Mouse (Mus musculus): ENCODE data around the gene Fzd10. TPM values are rescaled to one million over a fixed set of nuclear protein-coding genes. Genes with fewer than 3 reads are reported as not detected.

The Fzd10 gene
- polyA plus RNA-seq, 1 experiment: 6.9 TPM

DNA sequence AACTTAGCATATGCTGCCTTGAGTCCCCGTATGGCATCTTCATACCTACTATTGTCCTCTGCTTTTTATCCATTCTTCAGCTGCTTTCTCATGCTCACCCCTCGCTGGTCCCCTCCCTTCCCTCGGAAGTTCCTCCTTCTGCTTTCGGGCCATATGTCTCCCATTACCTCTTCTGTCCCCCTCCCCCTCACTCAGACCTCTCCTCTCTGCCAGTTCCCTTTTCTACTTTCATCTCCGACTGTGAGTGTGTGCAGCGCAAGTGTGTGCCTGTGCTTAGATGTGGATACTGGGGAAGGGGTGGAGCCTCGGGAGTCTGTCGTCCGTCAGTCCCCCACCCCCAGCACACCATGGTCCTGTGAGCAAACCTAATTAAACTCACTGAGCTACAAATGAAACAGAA lies 17.0 kb downstream of the Fzd10 start:
- no peak for DNase-seq
- no peak overlapping the region for H3K4me3 ChIP-seq (ENCODE audit: control insufficient read depth, insufficient read depth, low read length)
- H3K27me3 ChIP-seq (ENCODE audit: control insufficient read depth, insufficient read depth, low read length): no peaks in the 10 kb centered on the region
- no peak for TF ChIP-seq POLR2A (IDR thresholded peaks at IDR 0.05; ENCODE audit: control insufficient read depth, extremely low read depth, insufficient read depth, low read length, poor library complexity)
- no peak for TF ChIP-seq CTCF (IDR thresholded peaks at IDR 0.05; ENCODE audit: borderline replicate concordance, control insufficient read depth, extremely low read depth, insufficient read depth, low read length, poor library complexity)
- H3K4me1 ChIP-seq (replicated peaks; ENCODE audit: control insufficient read depth, insufficient read depth, low read length): peaks cover 11% of the 10 kb centered on the region
- H3K27ac ChIP-seq (ENCODE audit: control insufficient read depth, insufficient read depth, low read length): no peak overlapping the region
- 1% methylated on average over 9 of the region's 9 CpGs for WGBS
- H3K36me3 ChIP-seq (ENCODE audit: control insufficient read depth, insufficient read depth, low read length): no peaks in the 10 kb centered on the region

DNA sequence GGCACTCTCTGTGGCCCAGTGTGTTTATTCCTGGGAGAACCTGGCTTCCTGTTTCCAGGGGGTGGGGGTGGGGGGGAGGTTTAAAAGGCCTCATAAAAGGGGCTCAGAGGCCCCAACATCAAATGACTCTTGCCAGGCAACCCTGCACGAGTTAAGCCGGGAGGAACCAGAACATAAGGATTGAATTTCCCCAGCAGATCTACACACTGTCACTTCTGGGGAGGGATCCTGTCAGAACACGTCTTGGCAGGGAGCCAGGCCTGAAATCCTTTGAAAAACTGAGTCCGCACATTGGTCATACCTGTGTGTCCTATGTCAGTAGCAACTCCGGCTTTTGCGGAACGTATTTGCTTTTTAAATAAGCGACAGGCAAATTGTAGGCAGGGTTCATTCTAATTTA lies 19.3 kb downstream of the Fzd10 start:
- TF ChIP-seq CTCF (IDR thresholded peaks at IDR 0.05; ENCODE audit: borderline replicate concordance, control insufficient read depth, extremely low read depth, insufficient read depth, low read length, poor library complexity) (no peak), POLR2A (IDR thresholded peaks at IDR 0.05; ENCODE audit: control insufficient read depth, extremely low read depth, insufficient read depth, low read length, poor library complexity) (no peak)
- no peak for DNase-seq
- H3K4me1 ChIP-seq (replicated peaks; ENCODE audit: control insufficient read depth, insufficient read depth, low read length): peaks cover 11% of the 10 kb centered on the region
- H3K27me3 ChIP-seq (ENCODE audit: control insufficient read depth, insufficient read depth, low read length): no peaks in the 10 kb centered on the region
- no peak overlapping the region for H3K27ac ChIP-seq (ENCODE audit: control insufficient read depth, insufficient read depth, low read length)
- no peaks in the 10 kb centered on the region for H3K36me3 ChIP-seq (ENCODE audit: control insufficient read depth, insufficient read depth, low read length)
- WGBS: 80% methylated on average over 8 of the region's 8 CpGs
- H3K4me3 ChIP-seq (ENCODE audit: control insufficient read depth, insufficient read depth, low read length): no peak overlapping the region

DNA sequence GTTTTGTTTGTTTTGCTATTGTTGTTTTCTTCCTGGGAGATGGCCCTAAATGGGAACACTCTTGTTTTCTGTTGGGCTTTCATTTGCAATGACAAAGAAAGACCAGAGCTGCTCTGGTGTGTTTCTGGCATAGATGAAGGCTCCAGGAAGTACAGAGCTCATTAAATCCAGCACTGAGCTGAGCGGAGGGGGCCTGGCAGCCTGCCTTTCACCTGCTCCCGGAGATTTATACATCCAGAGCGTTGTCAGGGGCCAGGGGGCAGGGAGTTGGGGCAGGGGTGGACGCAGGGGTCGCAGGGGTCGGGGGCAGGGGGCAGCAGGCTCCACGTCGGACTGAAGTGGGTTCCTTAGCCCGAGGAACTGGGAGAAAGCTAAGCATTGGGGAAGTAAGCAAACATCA lies 19.8 kb downstream of the Fzd10 start:
- H3K4me3 ChIP-seq (ENCODE audit: control insufficient read depth, insufficient read depth, low read length): no peak overlapping the region
- 37% methylated on average over 9 of the region's 9 CpGs for WGBS
- no peaks in the 10 kb centered on the region for H3K36me3 ChIP-seq (ENCODE audit: control insufficient read depth, insufficient read depth, low read length)
- H3K4me1 ChIP-seq (replicated peaks; ENCODE audit: control insufficient read depth, insufficient read depth, low read length): peaks cover 11% of the 10 kb centered on the region
- DNase-seq: no peak
- TF ChIP-seq POLR2A (IDR thresholded peaks at IDR 0.05; ENCODE audit: control insufficient read depth, extremely low read depth, insufficient read depth, low read length, poor library complexity) (no peak), CTCF (IDR thresholded peaks at IDR 0.05; ENCODE audit: borderline replicate concordance, control insufficient read depth, extremely low read depth, insufficient read depth, low read length, poor library complexity) (no peak)
- no peaks in the 10 kb centered on the region for H3K27me3 ChIP-seq (ENCODE audit: control insufficient read depth, insufficient read depth, low read length)
- no peak overlapping the region for H3K27ac ChIP-seq (ENCODE audit: control insufficient read depth, insufficient read depth, low read length)

DNA sequence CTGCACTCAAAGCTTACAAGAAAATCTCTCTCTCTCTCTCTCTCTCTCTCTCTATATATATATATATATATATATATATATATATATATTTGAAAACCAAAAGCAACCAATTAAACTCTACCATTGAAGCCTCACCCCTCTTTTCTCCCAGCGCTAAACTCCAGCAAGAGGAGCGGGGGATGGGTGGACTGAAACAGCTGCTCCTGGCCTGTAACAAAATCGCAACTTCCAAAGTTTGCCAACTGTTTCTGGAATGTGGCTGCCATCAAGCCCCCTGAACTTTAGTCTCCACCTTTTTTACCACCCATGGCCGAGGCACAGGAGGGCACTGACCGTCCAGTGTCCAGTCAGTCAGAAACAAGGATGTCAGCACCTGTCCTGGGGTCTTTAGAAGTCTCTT lies 27.1 kb downstream of the Fzd10 start:
- TF ChIP-seq CTCF (IDR thresholded peaks at IDR 0.05; ENCODE audit: borderline replicate concordance, control insufficient read depth, extremely low read depth, insufficient read depth, low read length, poor library complexity): no peak
- TF ChIP-seq POLR2A (IDR thresholded peaks at IDR 0.05; ENCODE audit: control insufficient read depth, extremely low read depth, insufficient read depth, low read length, poor library complexity): no peak
- Histone ChIP-seq H3K27me3 (ENCODE audit: control insufficient read depth, insufficient read depth, low read length) (no peaks in the 10 kb centered on the region), H3K4me1 (replicated peaks; ENCODE audit: control insufficient read depth, insufficient read depth, low read length) (peaks cover under 1% of the 10 kb centered on the region; the same call in 1 of the 2 replicates), H3K27ac (ENCODE audit: control insufficient read depth, insufficient read depth, low read length) (no peak overlapping the region), H3K4me3 (ENCODE audit: control insufficient read depth, insufficient read depth, low read length) (no peak overlapping the region), H3K36me3 (ENCODE audit: control insufficient read depth, insufficient read depth, low read length) (no peaks in the 10 kb centered on the region)
- no peak for DNase-seq
- WGBS: 85% methylated on average over 5 of the region's 5 CpGs

DNA sequence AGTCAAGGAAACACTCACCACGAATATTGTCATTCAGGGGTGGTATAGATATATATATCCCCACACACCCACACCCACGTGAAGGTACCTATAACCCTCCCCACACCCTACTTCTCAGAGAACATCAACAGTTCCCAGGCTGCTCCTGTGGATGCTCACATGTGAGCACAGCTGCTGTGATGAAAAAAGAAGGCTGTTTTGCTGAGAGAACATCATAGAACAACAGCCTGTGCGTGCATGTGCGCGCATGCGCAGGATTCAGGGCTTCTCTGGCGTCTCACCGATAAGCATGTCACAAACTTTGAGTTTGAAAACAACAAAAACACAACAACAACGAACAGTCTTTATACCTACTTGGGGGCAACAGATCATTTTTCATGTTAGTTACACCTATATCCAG lies 36.0 kb downstream of the Fzd10 start:
- H3K27ac ChIP-seq (ENCODE audit: control insufficient read depth, insufficient read depth, low read length): peak overlapping the region; percentile 75; the same call in 1 of the 2 replicates
- H3K27me3 ChIP-seq (ENCODE audit: control insufficient read depth, insufficient read depth, low read length): no peaks in the 10 kb centered on the region
- no peaks in the 10 kb centered on the region for H3K36me3 ChIP-seq (ENCODE audit: control insufficient read depth, insufficient read depth, low read length)
- TF ChIP-seq CTCF (IDR thresholded peaks at IDR 0.05; ENCODE audit: borderline replicate concordance, control insufficient read depth, extremely low read depth, insufficient read depth, low read length, poor library complexity) (no peak), POLR2A (IDR thresholded peaks at IDR 0.05; ENCODE audit: control insufficient read depth, extremely low read depth, insufficient read depth, low read length, poor library complexity) (no peak)
- 81% methylated on average over 9 of the region's 9 CpGs for WGBS
- peaks cover 26% of the 10 kb centered on the region for H3K4me1 ChIP-seq (replicated peaks; ENCODE audit: control insufficient read depth, insufficient read depth, low read length)
- H3K4me3 ChIP-seq (ENCODE audit: control insufficient read depth, insufficient read depth, low read length): no peak overlapping the region
- peak; percentile 16 for DNase-seq

DNA sequence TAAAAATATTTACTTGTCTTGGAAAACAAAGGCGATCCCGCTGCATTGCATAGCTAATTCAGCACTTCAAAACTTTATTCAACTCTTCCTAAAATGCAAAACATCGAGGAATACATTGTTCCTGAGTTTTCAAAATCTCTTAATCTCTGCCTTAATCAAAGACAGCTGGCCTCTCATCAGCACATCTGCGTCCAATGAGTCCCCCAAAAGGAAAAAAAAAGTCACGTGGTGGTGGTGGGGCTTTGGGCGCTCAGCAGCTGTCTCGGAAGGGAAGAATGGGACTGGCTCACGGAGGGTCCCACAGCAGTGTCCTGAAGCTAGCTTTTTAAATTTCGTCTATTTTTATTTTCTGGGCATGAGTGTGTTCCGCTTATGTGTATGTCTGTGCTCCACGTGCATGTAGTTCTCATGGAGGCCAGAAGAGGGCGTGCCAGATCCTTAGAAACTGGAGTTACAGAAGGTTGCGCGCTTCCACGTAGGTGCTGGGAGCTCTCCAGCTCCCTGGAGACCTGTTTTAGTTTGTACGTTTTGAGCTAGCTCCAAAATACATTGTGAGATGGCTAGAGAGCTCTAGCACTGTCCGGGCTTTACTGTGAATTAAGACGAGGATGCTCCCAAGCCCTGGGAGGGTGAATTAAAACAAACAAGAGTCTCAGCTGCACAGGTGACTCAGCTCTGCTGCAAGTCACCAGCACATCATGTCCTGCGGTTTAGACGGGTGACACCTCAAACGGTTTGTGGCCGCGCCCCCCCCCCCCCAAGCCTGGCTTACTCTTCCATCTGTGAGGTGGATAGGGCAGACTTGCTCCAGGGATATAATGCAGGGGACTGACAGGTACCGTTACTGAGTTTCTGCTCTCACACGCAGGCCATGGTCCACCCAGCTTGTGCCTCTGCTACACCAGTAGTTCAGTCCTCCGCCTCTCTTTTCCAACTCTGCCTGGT lies 36.7 kb downstream of the Fzd10 start:
- Histone ChIP-seq H3K36me3 (ENCODE audit: control insufficient read depth, insufficient read depth, low read length) (no peaks in the 10 kb centered on the region), H3K27ac (ENCODE audit: control insufficient read depth, insufficient read depth, low read length) (peak overlapping the region; percentile 90), H3K27me3 (ENCODE audit: control insufficient read depth, insufficient read depth, low read length) (no peaks in the 10 kb centered on the region), H3K4me3 (ENCODE audit: control insufficient read depth, insufficient read depth, low read length) (no peak overlapping the region), H3K4me1 (replicated peaks; ENCODE audit: control insufficient read depth, insufficient read depth, low read length) (peaks cover 30% of the 10 kb centered on the region)
- DNase-seq: peak; percentile 19
- 81% methylated on average over 26 of the region's 26 CpGs for WGBS
- TF ChIP-seq CTCF (IDR thresholded peaks at IDR 0.05; ENCODE audit: borderline replicate concordance, control insufficient read depth, extremely low read depth, insufficient read depth, low read length, poor library complexity): no peak
- TF ChIP-seq POLR2A (IDR thresholded peaks at IDR 0.05; ENCODE audit: control insufficient read depth, extremely low read depth, insufficient read depth, low read length, poor library complexity): no peak

All from thymus, adult 2 months (tissue).